Mouse (Mus musculus) midbrain, embryonic 14.5 days (tissue): ENCODE results near the gene Vac14. TPM values are rescaled to one million over a fixed set of nuclear protein-coding genes. Genes with fewer than 3 reads are reported as not detected.
A peak's percentile ranks its signal among the peaks of the same experiment; 100 is the strongest.

ENCODE experiments used
- ATAC-seq: fragments of 200-750 bp; cut with Nextera tagmentation; 2 replicates; pipeline ENCODE4 v1.8.0; 2017; ENCODE audit warnings: moderate number of reproducible peaks, moderate library complexity; ENCODE audit not compliant: low FRiP score, low TSS enrichment
- DNase-seq: peaks from one replicate; pipeline ENCODE4 v3.0.0-alpha.2; 2015
- H3K27ac ChIP-seq: fragments of 300-500 bp; sonication (generic); replicated peaks from 2 replicates; pipeline ENCODE4 v1.5.1; 2014; ENCODE audit warnings: mild to moderate bottlenecking, low read depth, low read length, moderate library complexity
- H3K27me3 ChIP-seq: fragments of 300-500 bp; sonication (generic); 2 replicates; pipeline ENCODE4 v1.6.1; 2014; ENCODE audit warnings: low read length, control low read depth, mixed read lengths; ENCODE audit not compliant: control insufficient read depth, insufficient read depth
- H3K36me3 ChIP-seq: fragments of 300-500 bp; sonication (generic); 2 replicates; pipeline ENCODE4 v1.6.1; 2014; ENCODE audit warnings: low read length, control low read depth; ENCODE audit not compliant: control insufficient read depth, insufficient read depth
- H3K4me1 ChIP-seq: fragments of 300-500 bp; sonication (generic); 2 replicates; pipeline ENCODE4 v1.6.1; 2014; ENCODE audit warnings: mild to moderate bottlenecking, antibody characterized with exemption, low read length, control low read depth; ENCODE audit not compliant: control insufficient read depth, insufficient read depth
- H3K4me2 ChIP-seq: fragments of 300-500 bp; sonication (generic); 2 replicates; pipeline ENCODE4 v1.6.1; 2014; ENCODE audit warnings: mild to moderate bottlenecking, low read length, moderate library complexity
- H3K4me3 ChIP-seq: fragments of 300-500 bp; sonication (generic); replicated peaks from 2 replicates; pipeline ENCODE4 v1.5.1; 2014; ENCODE audit warnings: low read depth, low read length
- H3K9ac ChIP-seq: fragments of 300-500 bp; sonication (generic); replicated peaks from 2 replicates; pipeline ENCODE4 v1.6.1; 2014; ENCODE audit warnings: mild to moderate bottlenecking, low read length, moderate library complexity
- H3K9me3 ChIP-seq: fragments of 300-500 bp; sonication (generic); 2 replicates; pipeline ENCODE4 v1.6.1; 2016; ENCODE audit warnings: low read length, control low read depth, mixed read lengths; ENCODE audit not compliant: control insufficient read depth
- WGBS: fragments of 180-500 bp; shearing (Covaris S2); extraction: QIAGEN DNeasy Blood & Tissue Kit; methylation state at CpG from one replicate; pipeline ENCODE4 v1.1.7; 2014; 5-methylcytosine and 5-hydroxymethylcytosine counted together
- polyA plus RNA-seq: library from polyadenylated mRNA; unstranded; fragments of >200 nt; fragmentation: Nextera tagmentation; extraction: Ambion mirVana; gene quantifications from 2 replicates; pipeline ENCODE4 v1.2.1, GENCODE M21; 2014

Vac14 gene
- polyA plus RNA-seq, 1 experiment from 2014 or later, result 32.5 TPM

- Histone ChIP-seq H3K36me3 (no peaks in the 10 kb centered on the region), H3K4me3 (no peak overlapping the region), H3K27me3 (no peaks in the 10 kb centered on the region), H3K4me2 (no peak overlapping the region), H3K27ac (no peak overlapping the region), H3K9ac (no peak overlapping the region), H3K9me3 (no peaks in the 10 kb centered on the region), H3K4me1 (no peaks in the 10 kb centered on the region)
- ATAC-seq (no peak), DNase-seq (peak; percentile 21)
- 47% methylated on average over 13 of the region's 13 CpGs for WGBS
Measured at GRCm38 (mm10) chr8:110750269-110750668, 131.9 kb downstream of the Vac14 start.

- Histone ChIP-seq H3K4me2 (no peak overlapping the region), H3K4me3 (no peak overlapping the region), H3K36me3 (no peaks in the 10 kb centered on the region), H3K9me3 (no peaks in the 10 kb centered on the region), H3K4me1 (no peaks in the 10 kb centered on the region), H3K27me3 (no peaks in the 10 kb centered on the region), H3K9ac (no peak overlapping the region), H3K27ac (no peak overlapping the region)
- DNase-seq (no peak), ATAC-seq (no peak)
- 83% methylated on average over 5 of the region's 5 CpGs for WGBS
Measured at GRCm38 (mm10) chr8:110751490-110751889, 133.1 kb downstream of the Vac14 start.

GRCm38 (mm10) chr8:110754713-110755112 lies 136.3 kb downstream of the Vac14 start:
- Histone ChIP-seq H3K9ac (no peak overlapping the region), H3K4me2 (no peak overlapping the region), H3K27ac (no peak overlapping the region), H3K9me3 (no peaks in the 10 kb centered on the region), H3K4me1 (no peaks in the 10 kb centered on the region), H3K4me3 (no peak overlapping the region), H3K36me3 (no peaks in the 10 kb centered on the region), H3K27me3 (no peaks in the 10 kb centered on the region)
- DNase-seq, result no peak
- 58% methylated on average over 4 of the region's 4 CpGs for WGBS
- no peak for ATAC-seq

GRCm38 (mm10) chr8:110755511-110756170 lies 137.3 kb downstream of the Vac14 start:
- no peak overlapping the region for H3K9ac ChIP-seq
- H3K27me3 ChIP-seq, result no peaks in the 10 kb centered on the region
- no peak overlapping the region for H3K4me2 ChIP-seq
- DNase-seq, result no peak
- 58% methylated on average over 15 of the region's 15 CpGs for WGBS
- H3K36me3 ChIP-seq, result no peaks in the 10 kb centered on the region
- H3K9me3 ChIP-seq, result no peaks in the 10 kb centered on the region
- no peak overlapping the region for H3K27ac ChIP-seq
- H3K4me1 ChIP-seq, result no peaks in the 10 kb centered on the region
- ATAC-seq, result no peak
- H3K4me3 ChIP-seq, result no peak overlapping the region

GRCm38 (mm10) chr8:110756196-110756595 lies 137.8 kb downstream of the Vac14 start:
- Histone ChIP-seq H3K4me3 (no peak overlapping the region), H3K9ac (no peak overlapping the region), H3K27ac (no peak overlapping the region), H3K9me3 (no peaks in the 10 kb centered on the region), H3K4me2 (no peak overlapping the region), H3K27me3 (no peaks in the 10 kb centered on the region), H3K36me3 (no peaks in the 10 kb centered on the region), H3K4me1 (no peaks in the 10 kb centered on the region)
- ATAC-seq, result no peak
- 84% methylated on average over 5 of the region's 5 CpGs for WGBS
- DNase-seq, result no peak

- Histone ChIP-seq H3K36me3 (no peaks in the 10 kb centered on the region), H3K27ac (no peak overlapping the region), H3K4me1 (no peaks in the 10 kb centered on the region), H3K4me3 (no peak overlapping the region), H3K9ac (no peak overlapping the region), H3K4me2 (no peak overlapping the region), H3K27me3 (no peaks in the 10 kb centered on the region), H3K9me3 (no peaks in the 10 kb centered on the region)
- whole genome bisulfite sequencing, result 72% methylated on average over 7 of the region's 7 CpGs
- DNase-seq (no peak), ATAC-seq (no peak)
Measured at GRCm38 (mm10) chr8:110760280-110760940, 142.0 kb downstream of the Vac14 start.

- DNase-seq, result no peak
- Histone ChIP-seq H3K4me2 (no peak overlapping the region), H3K4me1 (no peaks in the 10 kb centered on the region), H3K36me3 (no peaks in the 10 kb centered on the region), H3K4me3 (no peak overlapping the region), H3K9me3 (no peaks in the 10 kb centered on the region), H3K9ac (no peak overlapping the region), H3K27me3 (no peaks in the 10 kb centered on the region), H3K27ac (no peak overlapping the region)
- ATAC-seq, result no peak
- 52% methylated on average over 5 of the region's 5 CpGs for WGBS
Measured at GRCm38 (mm10) chr8:110761185-110761584, 142.8 kb downstream of the Vac14 start.

GRCm38 (mm10) chr8:110761988-110762387 lies 143.6 kb downstream of the Vac14 start:
- Histone ChIP-seq H3K4me3 (no peak overlapping the region), H3K4me1 (no peaks in the 10 kb centered on the region), H3K9ac (no peak overlapping the region), H3K27me3 (no peaks in the 10 kb centered on the region), H3K9me3 (no peaks in the 10 kb centered on the region), H3K27ac (no peak overlapping the region), H3K4me2 (no peak overlapping the region), H3K36me3 (no peaks in the 10 kb centered on the region)
- no peak for ATAC-seq
- 74% methylated on average over 6 of the region's 6 CpGs for WGBS
- no peak for DNase-seq

GRCm38 (mm10) chr8:110764671-110765070 lies 146.3 kb downstream of the Vac14 start:
- 50% methylated on average over 3 of the region's 3 CpGs for WGBS
- H3K9ac ChIP-seq, result no peak overlapping the region
- ATAC-seq (no peak), DNase-seq (no peak)
- H3K4me2 ChIP-seq, result no peak overlapping the region
- no peak overlapping the region for H3K27ac ChIP-seq
- no peaks in the 10 kb centered on the region for H3K27me3 ChIP-seq
- H3K4me1 ChIP-seq, result no peaks in the 10 kb centered on the region
- H3K9me3 ChIP-seq, result no peaks in the 10 kb centered on the region
- H3K36me3 ChIP-seq, result no peaks in the 10 kb centered on the region
- no peak overlapping the region for H3K4me3 ChIP-seq
